Mouse (Mus musculus) intestine, embryonic 16.5 days (tissue): Measurements from ENCODE around the gene Supt6. TPM values are rescaled to one million over a fixed set of nuclear protein-coding genes. Genes with fewer than 3 reads are reported as not detected.
"Not testable (repeated sequence)": the region's sequence is repeated elsewhere in the genome, so short reads cannot be mapped to it uniquely, and the experiment has no call there.

Experiments
- ATAC-seq: fragments of 200-750 bp; cut with Nextera tagmentation; 2 replicates; pipeline ENCODE4 v1.8.0; 2017; ENCODE audit warnings: moderate TSS enrichment, moderate library complexity
- H3K27ac ChIP-seq: fragments of 300-500 bp; sonication (generic); 2 replicates; pipeline ENCODE4 v1.5.1; 2014; ENCODE audit warnings: mild to moderate bottlenecking, low read length
- H3K27me3 ChIP-seq: fragments of 300-500 bp; sonication (generic); replicated peaks from 2 replicates; pipeline ENCODE4 v1.6.1; 2014; ENCODE audit warnings: low read length, control low read depth, mixed read lengths; ENCODE audit not compliant: control insufficient read depth, insufficient read depth
- H3K36me3 ChIP-seq: fragments of 300-500 bp; sonication (generic); 2 replicates; pipeline ENCODE4 v1.6.1; 2014; ENCODE audit warnings: low read length, control low read depth; ENCODE audit not compliant: control insufficient read depth, insufficient read depth
- H3K4me1 ChIP-seq: fragments of 300-500 bp; sonication (generic); 2 replicates; pipeline ENCODE4 v1.6.1; 2014; ENCODE audit warnings: low read length, control low read depth, mixed read lengths; ENCODE audit not compliant: control insufficient read depth, insufficient read depth
- H3K4me2 ChIP-seq: fragments of 300-500 bp; sonication (generic); 2 replicates; pipeline ENCODE4 v1.6.1; 2014; ENCODE audit warnings: low read depth, low read length, control low read depth
- H3K4me3 ChIP-seq: fragments of 300-500 bp; sonication (generic); 2 replicates; pipeline ENCODE4 v1.5.1; 2014; ENCODE audit warnings: mild to moderate bottlenecking, low read length
- H3K9ac ChIP-seq: fragments of 300-500 bp; sonication (generic); 2 replicates; pipeline ENCODE4 v1.6.1; 2014; ENCODE audit warnings: low read depth, low read length
- H3K9me3 ChIP-seq: fragments of 300-500 bp; sonication (generic); 2 replicates; pipeline ENCODE4 v1.6.1; 2016; ENCODE audit warnings: low read length, control low read depth; ENCODE audit not compliant: control insufficient read depth
- WGBS: fragments of 180-500 bp; shearing (Covaris S2); extraction: QIAGEN DNeasy Blood & Tissue Kit; methylation state at CpG from one replicate; pipeline ENCODE4 v1.1.7; 2014; 5-methylcytosine and 5-hydroxymethylcytosine counted together
- polyA plus RNA-seq: library from polyadenylated mRNA; unstranded; fragments of >200 nt; fragmentation: Nextera tagmentation; extraction: Ambion mirVana; gene quantifications from 2 replicates; pipeline ENCODE4 v1.2.1, GENCODE M21; 2015

Gene Supt6
- 19.6 and 21.1 TPM in 2 replicates for polyA plus RNA-seq

- H3K27me3 ChIP-seq, result no peaks in the 10 kb centered on the region
- no peaks in the 10 kb centered on the region for H3K9me3 ChIP-seq
- H3K9ac ChIP-seq, result peak within 1 kb of the TSS; percentile 81
- peak; percentile 94 for ATAC-seq
- peak within 1 kb of the TSS; percentile 70 for H3K4me2 ChIP-seq
- H3K36me3 ChIP-seq, result no peaks in the 10 kb centered on the region; the same call in 1 of the 2 replicates
- H3K4me3 ChIP-seq, result peak within 1 kb of the TSS; percentile 74
- WGBS, result under 1% methylated on average over 50 of the region's 50 CpGs
- H3K4me1 ChIP-seq, result peaks cover 19% of the 10 kb centered on the region
- peak within 1 kb of the TSS; percentile 99 for H3K27ac ChIP-seq
Measured at GRCm38 (mm10) chr11:78245627-78246317, at the start of gene Supt6, which contains the start of gene Sdf2. TSS of gene Supt6 (minus strand) at chr11:78245987. TSS of gene Sdf2 (plus strand) at chr11:78245746.

GRCm38 (mm10) chr11:78294585-78294984, 48.8 kb upstream of the Supt6 start:
- no peaks in the 10 kb centered on the region for H3K27me3 ChIP-seq
- H3K9ac ChIP-seq, result no peak overlapping the region

GRCm38 (mm10) chr11:78290654-78291053, 44.9 kb upstream of the Supt6 start, which contains the start of gene BC030499:
TSS of gene BC030499 (plus strand) at chr11:78290841.
- 91% methylated on average over 4 of the region's 4 CpGs for whole genome bisulfite sequencing
- no peak for ATAC-seq
- no peak within 1 kb of the TSS for H3K4me2 ChIP-seq
- no peaks in the 10 kb centered on the region for H3K27me3 ChIP-seq
- H3K36me3 ChIP-seq, result peaks cover 18% of the 10 kb centered on the region
- H3K9ac ChIP-seq, result no peak within 1 kb of the TSS
- no peak within 1 kb of the TSS for H3K4me3 ChIP-seq
- H3K9me3 ChIP-seq, result no peaks in the 10 kb centered on the region
- H3K27ac ChIP-seq, result no peak within 1 kb of the TSS
- no peaks in the 10 kb centered on the region; the same call in 1 of the 2 replicates for H3K4me1 ChIP-seq

More at GRCm38 (mm10) chr11:78294585-78294984, 48.8 kb upstream of the Supt6 start:
- Histone ChIP-seq H3K27ac (no peak overlapping the region), H3K36me3 (no peaks in the 10 kb centered on the region), H3K9me3 (no peaks in the 10 kb centered on the region), H3K4me1 (no peaks in the 10 kb centered on the region), H3K4me3 (no peak overlapping the region), H3K4me2 (no peak overlapping the region)
- WGBS, result 91% methylated on average over 6 of the region's 6 CpGs
- no peak for ATAC-seq

- Histone ChIP-seq H3K27ac (no peak overlapping the region), H3K4me1 (no peaks in the 10 kb centered on the region; the same call in 1 of the 2 replicates), H3K9me3 (no peaks in the 10 kb centered on the region), H3K9ac (no peak overlapping the region), H3K27me3 (no peaks in the 10 kb centered on the region), H3K36me3 (peaks cover 20% of the 10 kb centered on the region), H3K4me2 (no peak overlapping the region), H3K4me3 (no peak overlapping the region)
- 61% methylated on average over 7 of the region's 7 CpGs for WGBS
- peak; percentile 69; the same call in 1 of the 2 replicates for ATAC-seq
Measured at GRCm38 (mm10) chr11:78289146-78289763, 43.5 kb upstream of the Supt6 start.

GRCm38 (mm10) chr11:78279586-78279985, 33.8 kb upstream of the Supt6 start:
- Histone ChIP-seq H3K27me3 (no peaks in the 10 kb centered on the region), H3K4me3 (no peak overlapping the region), H3K4me2 (no peak overlapping the region), H3K4me1 (no peaks in the 10 kb centered on the region), H3K27ac (no peak overlapping the region), H3K36me3 (peaks cover 20% of the 10 kb centered on the region), H3K9me3 (no peaks in the 10 kb centered on the region), H3K9ac (no peak overlapping the region)
- 81% methylated on average over 4 of the region's 4 CpGs for WGBS
- ATAC-seq, result no peak

GRCm38 (mm10) chr11:78278853-78279252, 33.1 kb upstream of the Supt6 start:
- no peaks in the 10 kb centered on the region for H3K9me3 ChIP-seq
- no peak overlapping the region for H3K9ac ChIP-seq
- no peaks in the 10 kb centered on the region for H3K4me1 ChIP-seq
- no peak overlapping the region for H3K27ac ChIP-seq
- H3K4me2 ChIP-seq, result no peak overlapping the region
- H3K36me3 ChIP-seq, result peaks cover 20% of the 10 kb centered on the region
- no peak for ATAC-seq
- H3K4me3 ChIP-seq, result no peak overlapping the region
- no peaks in the 10 kb centered on the region for H3K27me3 ChIP-seq
- WGBS, result 85% methylated on average over 7 of the region's 7 CpGs

GRCm38 (mm10) chr11:78276169-78276568, 30.4 kb upstream of the Supt6 start:
- not testable (repeated sequence) for H3K27ac ChIP-seq, H3K9ac ChIP-seq, H3K4me3 ChIP-seq, H3K4me2 ChIP-seq, H3K4me1 ChIP-seq, ATAC-seq, H3K27me3 ChIP-seq, H3K9me3 ChIP-seq
- H3K36me3 ChIP-seq, result peaks cover 32% of the 10 kb centered on the region
- WGBS, result 91% methylated on average over 4 of the region's 4 CpGs

- no peak overlapping the region for H3K4me2 ChIP-seq
- no peaks in the 10 kb centered on the region for H3K27me3 ChIP-seq
- H3K9ac ChIP-seq, result no peak overlapping the region
- WGBS, result 97% methylated on average over 1 of the region's 1 CpGs
- H3K4me3 ChIP-seq, result no peak overlapping the region
- H3K4me1 ChIP-seq, result no peaks in the 10 kb centered on the region
- no peak overlapping the region for H3K27ac ChIP-seq
- H3K9me3 ChIP-seq, result no peaks in the 10 kb centered on the region
- ATAC-seq, result no peak
- peaks cover 28% of the 10 kb centered on the region for H3K36me3 ChIP-seq
Measured at GRCm38 (mm10) chr11:78275596-78275995, 29.8 kb upstream of the Supt6 start.

- no peak overlapping the region for H3K4me2 ChIP-seq
- H3K27ac ChIP-seq, result no peak overlapping the region
- H3K27me3 ChIP-seq, result no peaks in the 10 kb centered on the region
- no peak for ATAC-seq
- H3K4me1 ChIP-seq, result no peaks in the 10 kb centered on the region
- H3K9me3 ChIP-seq, result no peaks in the 10 kb centered on the region
- no peak overlapping the region for H3K9ac ChIP-seq
- peaks cover 29% of the 10 kb centered on the region for H3K36me3 ChIP-seq
- 88% methylated on average over 13 of the region's 13 CpGs for WGBS
- H3K4me3 ChIP-seq, result no peak overlapping the region
Measured at GRCm38 (mm10) chr11:78271986-78272385, 26.2 kb upstream of the Supt6 start.
